Mouse (Mus musculus): ENCODE measurements around the gene Nav2.

DNA sequence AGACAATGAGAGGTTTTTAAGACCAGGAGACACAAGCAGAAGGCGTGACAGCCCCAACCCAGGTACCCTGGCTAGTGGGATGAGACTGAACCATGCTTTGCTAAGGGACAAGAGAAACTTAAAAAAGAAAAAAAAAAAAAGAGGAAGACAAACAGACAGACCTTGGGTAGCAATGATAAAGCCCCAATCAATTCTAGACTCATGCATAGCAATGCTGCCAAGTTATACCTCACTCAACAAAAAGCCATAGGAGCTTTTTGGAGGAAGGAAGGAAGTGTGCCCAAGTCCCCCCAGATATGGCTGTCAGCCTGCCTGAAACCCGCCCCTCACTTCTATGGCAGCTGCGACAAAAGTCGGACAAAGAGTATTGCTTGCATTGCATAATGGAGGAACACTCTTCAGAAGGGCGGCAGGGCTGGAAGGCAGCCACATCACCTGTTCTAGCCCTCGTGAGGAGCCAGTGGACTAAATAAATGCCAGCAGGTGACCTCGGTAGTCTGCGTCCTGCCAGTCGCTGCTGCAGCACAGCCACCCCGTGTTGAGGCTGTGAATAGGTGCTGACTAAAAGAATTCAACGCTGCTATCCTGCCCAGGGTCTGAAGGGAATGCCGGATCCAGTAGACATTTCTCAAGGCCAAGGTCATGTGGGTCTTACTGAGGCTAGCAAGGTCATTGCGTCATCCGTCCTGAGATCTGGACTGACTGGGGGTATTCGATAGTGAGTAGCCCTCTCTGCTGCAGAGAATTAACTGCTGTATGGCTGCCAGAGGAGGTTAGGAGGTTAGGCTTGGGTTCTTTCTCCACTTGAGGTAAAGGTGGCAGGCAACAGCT lies 696.7 kb downstream of the Nav2 start:
- TF ChIP-seq CTCF (conservative IDR thresholded peaks at IDR 0.05; ENCODE audit: low read length) (no peak), NANOG (IDR thresholded peaks at IDR 0.05; ENCODE audit: borderline replicate concordance, low read length) (no peak)

All from E14TG2a.4 (cell line).